ENCODE assay signal across 28 mouse cellular contexts in the genomic region with DNA sequence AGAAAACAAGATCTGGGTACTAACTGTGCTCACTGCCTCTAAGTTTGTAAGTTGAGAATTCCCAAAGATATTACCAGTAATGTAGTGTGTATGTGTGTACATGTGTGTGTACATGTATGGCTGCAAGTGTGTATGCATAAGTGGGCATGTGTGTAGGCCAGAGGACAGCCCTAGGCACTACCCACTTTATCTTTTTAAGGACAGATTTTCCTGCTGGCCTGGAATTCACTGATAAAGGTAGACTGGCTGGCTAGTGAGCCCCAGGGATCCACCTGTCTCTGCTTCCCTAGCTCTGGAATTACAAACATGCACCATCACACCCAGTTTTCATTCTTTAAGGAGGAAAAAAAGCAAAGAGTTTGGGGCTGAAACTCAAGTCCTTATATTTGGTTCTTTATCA. TPM values are rescaled to one million over a fixed set of nuclear protein-coding genes. Genes with fewer than 3 reads are reported as not detected.
A peak's percentile ranks its signal among the peaks of the same experiment; 100 is the strongest.
DNase-seq lines count a peak whose midpoint lies in the region; ATAC-seq lines count a peak whose summit lies in the region.
"Had no signal": no experiment of that assay in that cellular context is flagged by ENCODE, and none has a peak within 500 bp of the region (broad histone marks: within the 10 kb centered on the region; RNA-seq: fewer than 3 reads in every experiment).

No protein-coding gene starts in this region.

- H3K4me2 ChIP-seq in midbrain, embryonic 11.5 days = no peak overlapping the region
- no peak overlapping the region for H3K4me2 ChIP-seq in midbrain, embryonic 15.5 days
- H3K4me2 ChIP-seq in liver, embryonic 16.5 days (ENCODE audit: low read depth, low read length) = 0 out of 2 replicates have a peak overlapping the region, but pooled peaks have one; percentile 9
- H3K4me2 ChIP-seq: embryonic facial prominence, embryonic 13.5 days; heart, embryonic 13.5 days; hindbrain, embryonic 14.5 days had no signal

- ATAC-seq in midbrain, embryonic 11.5 days (ENCODE audit: low FRiP score) = no peak
- ATAC-seq in midbrain, embryonic 15.5 days (replicated peaks) = no peak
- ATAC-seq in erythroid progenitor cell, adult 5-6 weeks (replicated peaks; ENCODE audit: low FRiP score, poor library complexity, severe bottlenecking) = peak; percentile 82
- peak; percentile 72 for ATAC-seq in liver, embryonic 16.5 days (ENCODE audit: low read depth)
- peak; percentile 59; the same call in 1 of the 2 replicates for ATAC-seq in megakaryocyte-erythroid progenitor cell, adult 5-6 weeks (replicated peaks; ENCODE audit: low FRiP score, low TSS enrichment, poor library complexity, severe bottlenecking)
- ATAC-seq: activated CD4-positive, CD25-positive, alpha-beta regulatory T cell, adult 4 months; CD4-positive, CD25-positive, alpha-beta regulatory T cell, adult 4 months; forebrain, embryonic 14.5 days; forebrain, postnatal 0 days; hindbrain, postnatal 0 days had no signal

- no peak overlapping the region for H3K4me3 ChIP-seq in midbrain, embryonic 11.5 days (ENCODE audit: low read depth, low read length)
- no peak overlapping the region for H3K4me3 ChIP-seq in midbrain, embryonic 15.5 days
- no peak overlapping the region for H3K4me3 ChIP-seq in liver, embryonic 16.5 days (ENCODE audit: low read depth, low read length)
- H3K4me3 ChIP-seq: embryonic facial prominence, embryonic 10.5 days; embryonic facial prominence, embryonic 13.5 days; gastrocnemius, adult 2 months; heart, embryonic 13.5 days had no signal

- no peaks in the 10 kb centered on the region for H3K4me1 ChIP-seq in midbrain, embryonic 11.5 days (ENCODE audit: control insufficient read depth, insufficient read depth, low read length)
- no peaks in the 10 kb centered on the region for H3K4me1 ChIP-seq in midbrain, embryonic 15.5 days
- peaks cover 18% of the 10 kb centered on the region for H3K4me1 ChIP-seq in liver, embryonic 16.5 days (ENCODE audit: control insufficient read depth, low read depth, low read length)
- H3K4me1 ChIP-seq: embryonic facial prominence, embryonic 10.5 days; embryonic facial prominence, embryonic 13.5 days had no signal

- DNase-seq in midbrain, embryonic 11.5 days (ENCODE audit: low spot score, missing footprints) = peak; percentile 35
- no peak for DNase-seq in adrenal gland, postnatal 36 days
- no peak for DNase-seq in right cerebral cortex, adult 18-20 months
- no peak for DNase-seq in adrenal gland, postnatal 25 days
- DNase-seq: adrenal gland, adult 8-10 months; cerebellum, adult 11-12 months; cerebellum, adult 8-10 months; cerebellum, postnatal 10 days; cerebellum, postnatal 36 days; embryo, embryonic 11 days; forebrain, postnatal 0 days; gastrocnemius, adult 2 months; gastrocnemius, postnatal 14 days; heart, adult 18-20 months; heart, postnatal 14 days; heart, postnatal 4 days had no signal

- no peaks in the 10 kb centered on the region for H3K36me3 ChIP-seq in midbrain, embryonic 11.5 days (ENCODE audit: control insufficient read depth, insufficient read depth, low read length)
- H3K36me3 ChIP-seq in midbrain, embryonic 15.5 days (replicated peaks) = no peaks in the 10 kb centered on the region
- no peaks in the 10 kb centered on the region for H3K36me3 ChIP-seq in liver, embryonic 16.5 days (ENCODE audit: control insufficient read depth, insufficient read depth)
- H3K36me3 ChIP-seq: embryonic facial prominence, embryonic 10.5 days; embryonic facial prominence, embryonic 13.5 days; heart, embryonic 13.5 days had no signal

- H3K9ac ChIP-seq in midbrain, embryonic 11.5 days (ENCODE audit: low read length) = no peak overlapping the region
- no peak overlapping the region for H3K9ac ChIP-seq in midbrain, embryonic 15.5 days
- no peak overlapping the region for H3K9ac ChIP-seq in liver, embryonic 16.5 days (ENCODE audit: low read depth, low read length)
- H3K9ac ChIP-seq: embryonic facial prominence, embryonic 13.5 days; forebrain, postnatal 0 days; heart, embryonic 13.5 days; hindbrain, embryonic 14.5 days had no signal

- H3K27ac ChIP-seq in midbrain, embryonic 11.5 days (ENCODE audit: low read depth, low read length) = no peak overlapping the region
- H3K27ac ChIP-seq in midbrain, embryonic 15.5 days = no peak overlapping the region
- no peak overlapping the region for H3K27ac ChIP-seq in liver, embryonic 16.5 days (ENCODE audit: low read length)
- H3K27ac ChIP-seq: embryonic facial prominence, embryonic 10.5 days; embryonic facial prominence, embryonic 13.5 days; gastrocnemius, adult 2 months; heart, embryonic 13.5 days; hindbrain, embryonic 14.5 days; hindbrain, postnatal 0 days had no signal

- 0 out of 2 replicates have a peak, but pooled peaks cover 2% of the 10 kb centered on the region for H3K27me3 ChIP-seq in midbrain, embryonic 11.5 days (ENCODE audit: control insufficient read depth, insufficient read depth, low read length)
- H3K27me3 ChIP-seq in midbrain, embryonic 15.5 days (replicated peaks) = no peaks in the 10 kb centered on the region
- H3K27me3 ChIP-seq in liver, embryonic 16.5 days (ENCODE audit: control insufficient read depth, insufficient read depth, low read depth, low read length) = no peaks in the 10 kb centered on the region
- H3K27me3 ChIP-seq: embryonic facial prominence, embryonic 13.5 days; heart, embryonic 13.5 days had no signal

- H3K9me3 ChIP-seq in midbrain, embryonic 11.5 days (ENCODE audit: control insufficient read depth, low read length) = no peaks in the 10 kb centered on the region
- no peaks in the 10 kb centered on the region for H3K9me3 ChIP-seq in midbrain, embryonic 15.5 days
- no peaks in the 10 kb centered on the region for H3K9me3 ChIP-seq in liver, embryonic 16.5 days (replicated peaks; ENCODE audit: control insufficient read depth, low read length)
- H3K9me3 ChIP-seq: embryonic facial prominence, embryonic 10.5 days; embryonic facial prominence, embryonic 13.5 days; heart, embryonic 13.5 days had no signal

RNA-seq across cellular contexts. Expression of a gene that starts 6.0 kb away (rescaled TPM):
- 29.6 and 31.1 TPM in 2 replicates for polyA plus RNA-seq in midbrain, embryonic 11.5 days (2014; fragmentation: Nextera tagmentation; extraction: Ambion mirVana)
- polyA plus RNA-seq in midbrain, embryonic 15.5 days (2015; fragmentation: Nextera tagmentation; extraction: Ambion mirVana) = 16.9 and 18.9 TPM in 2 replicates
- total RNA-seq in erythroid progenitor cell, adult 5-6 weeks (2015; ENCODE audit: low replicate concordance) = 256 and 320 TPM in 2 replicates
- total RNA-seq in erythroid progenitor cell, adult 5-6 weeks (2017; ENCODE audit: low replicate concordance) = 179 and 231 TPM in 2 replicates
- 52.4 and 54.2 TPM in 2 replicates for polyA plus RNA-seq in liver, embryonic 16.5 days (2015; fragmentation: Nextera tagmentation; extraction: Ambion mirVana)
- 153 and 199 TPM in 2 replicates for total RNA-seq in megakaryocyte-erythroid progenitor cell, adult 5-6 weeks (2014; fragmentation: Nextera tagmentation)
- 175 and 204 TPM in 2 replicates for total RNA-seq in megakaryocyte-erythroid progenitor cell, adult 5-6 weeks (2017)
- total RNA-seq in adrenal gland, postnatal 36 days (2021) = 100 to 1,000 TPM; 104 to 123 TPM
- 119 and 128 TPM in 2 replicates for total RNA-seq in adrenal gland, postnatal 25 days (2021)

RNA-seq across cellular contexts. Expression of a gene that starts 26.2 kb away (rescaled TPM):
- polyA plus RNA-seq in midbrain, embryonic 11.5 days (2014; fragmentation: Nextera tagmentation; extraction: Ambion mirVana) = 30.6 and 34.2 TPM in 2 replicates
- 29.9 and 32.9 TPM in 2 replicates for polyA plus RNA-seq in midbrain, embryonic 15.5 days (2015; fragmentation: Nextera tagmentation; extraction: Ambion mirVana)
- total RNA-seq in erythroid progenitor cell, adult 5-6 weeks (2015; ENCODE audit: low replicate concordance) = 13.8 and 19.1 TPM in 2 replicates
- total RNA-seq in erythroid progenitor cell, adult 5-6 weeks (2017; ENCODE audit: low replicate concordance) = 11.8 and 20.7 TPM in 2 replicates
- polyA plus RNA-seq in liver, embryonic 16.5 days (2015; fragmentation: Nextera tagmentation; extraction: Ambion mirVana) = 20.9 and 21.3 TPM in 2 replicates
- total RNA-seq in megakaryocyte-erythroid progenitor cell, adult 5-6 weeks (2014; fragmentation: Nextera tagmentation) = 28.3 and 35.5 TPM in 2 replicates
- 48.3 and 54.6 TPM in 2 replicates for total RNA-seq in megakaryocyte-erythroid progenitor cell, adult 5-6 weeks (2017)
- total RNA-seq in adrenal gland, postnatal 36 days (2021) = 10 to 100 TPM; 79.9 to 82.5 TPM
- total RNA-seq in adrenal gland, postnatal 25 days (2021) = 65.0 and 77.2 TPM in 2 replicates

Comparison
In these comparisons a context has a peak if more than half of its experiments do, and no peak if none do; other contexts are left out.
1. ATAC-seq: peak in erythroid progenitor cell, adult 5-6 weeks (single experiment), liver, embryonic 16.5 days (single experiment) and megakaryocyte-erythroid progenitor cell, adult 5-6 weeks (single experiment); none in midbrain, embryonic 11.5 days (single experiment) and midbrain, embryonic 15.5 days (single experiment).